Mouse (Mus musculus) limb, embryonic 10.5 days (tissue): Measurements from ENCODE around the gene Lrig1. TPM values are rescaled to one million over a fixed set of nuclear protein-coding genes. Genes with fewer than 3 reads are reported as not detected.

Experiments used
- DNase-seq: peaks from one replicate; pipeline ENCODE4 v3.0.0-alpha.2; 2017; ENCODE audit warnings: low spot score
- H3K27ac ChIP-seq: fragments of 300-500 bp; sonication (generic); 2 replicates; pipeline ENCODE4 v1.5.1; 2016; ENCODE audit warnings: mild to moderate bottlenecking
- H3K27me3 ChIP-seq: fragments of 300-500 bp; sonication (generic); 2 replicates; pipeline ENCODE4 v1.6.1; 2016; ENCODE audit warnings: low read depth, mild to moderate bottlenecking; ENCODE audit not compliant: poor library complexity, severe bottlenecking
- H3K36me3 ChIP-seq: fragments of 300-500 bp; sonication (generic); 2 replicates; pipeline ENCODE4 v1.6.1; 2016; ENCODE audit warnings: mild to moderate bottlenecking, moderate library complexity
- H3K4me1 ChIP-seq: fragments of 300-500 bp; sonication (generic); 2 replicates; pipeline ENCODE4 v1.6.1; 2016
- H3K4me3 ChIP-seq: fragments of 300-500 bp; sonication (generic); 2 replicates; pipeline ENCODE4 v1.5.1; 2016; ENCODE audit warnings: mild to moderate bottlenecking, moderate library complexity
- H3K9me3 ChIP-seq: fragments of 300-500 bp; sonication (generic); replicated peaks from 2 replicates; pipeline ENCODE4 v1.6.1; 2016; ENCODE audit warnings: mild to moderate bottlenecking
- WGBS: fragments of 180-500 bp; shearing (Covaris S2); methylation state at CpG from one replicate; pipeline ENCODE4 v1.1.7; 2016; 5-methylcytosine and 5-hydroxymethylcytosine counted together
- polyA plus RNA-seq: library from polyadenylated mRNA; unstranded; fragments of >200 nt; fragmentation: Nextera tagmentation; extraction: Ambion mirVana; gene quantifications from 2 replicates; pipeline ENCODE4 v1.2.1, GENCODE M21; 2016

The Lrig1 gene
- polyA plus RNA-seq, 1 experiment from 2014 or later, result 15.7 TPM

DNA sequence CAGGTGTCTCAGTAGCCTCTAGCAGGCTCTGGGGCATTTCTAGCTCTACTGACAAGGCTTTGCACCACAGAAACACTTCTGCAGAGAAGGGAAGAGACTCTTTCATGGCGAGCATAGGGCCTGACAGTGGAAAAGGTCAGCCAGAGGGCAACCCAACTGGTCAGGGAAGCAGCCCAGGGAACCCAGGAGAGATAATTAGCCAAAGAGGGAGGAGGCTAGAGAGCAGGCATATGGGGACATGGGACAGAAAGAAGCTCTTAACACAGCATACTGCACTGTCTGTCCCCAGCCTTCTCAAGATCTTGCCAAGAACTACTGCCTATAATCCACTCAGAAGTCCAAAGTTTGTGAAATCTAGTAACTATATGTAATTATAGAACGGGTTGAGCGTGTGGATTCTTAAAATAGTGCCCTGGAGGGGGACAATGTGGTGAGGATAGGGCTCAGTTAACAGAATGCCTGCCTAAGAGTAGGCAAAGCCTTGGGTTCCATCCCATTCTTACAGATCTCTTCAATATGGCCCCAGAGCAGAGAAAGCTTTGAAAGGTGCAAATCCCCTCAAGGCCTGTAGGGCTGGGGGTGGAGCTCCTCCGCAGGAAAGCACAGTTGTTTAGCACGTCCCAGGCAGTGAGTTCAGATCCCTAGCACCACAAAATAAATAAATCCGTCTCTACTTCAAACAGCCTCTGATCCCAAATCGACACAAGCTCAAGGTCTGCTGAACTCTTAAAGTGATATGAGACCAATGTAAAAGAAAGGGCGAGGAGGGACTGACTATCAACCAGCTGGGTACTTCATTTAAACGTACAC lies 4.6 kb downstream of the Lrig1 start:
- no peak overlapping the region for H3K27ac ChIP-seq
- H3K27me3 ChIP-seq, result peaks cover 16% of the 10 kb centered on the region; the same call in 1 of the 2 replicates
- H3K4me1 ChIP-seq, result peaks cover 87% of the 10 kb centered on the region
- no peak for DNase-seq
- H3K4me3 ChIP-seq, result no peak overlapping the region
- no peaks in the 10 kb centered on the region for H3K9me3 ChIP-seq
- 51% methylated on average over 9 of the region's 9 CpGs for WGBS
- H3K36me3 ChIP-seq, result no peaks in the 10 kb centered on the region

DNA sequence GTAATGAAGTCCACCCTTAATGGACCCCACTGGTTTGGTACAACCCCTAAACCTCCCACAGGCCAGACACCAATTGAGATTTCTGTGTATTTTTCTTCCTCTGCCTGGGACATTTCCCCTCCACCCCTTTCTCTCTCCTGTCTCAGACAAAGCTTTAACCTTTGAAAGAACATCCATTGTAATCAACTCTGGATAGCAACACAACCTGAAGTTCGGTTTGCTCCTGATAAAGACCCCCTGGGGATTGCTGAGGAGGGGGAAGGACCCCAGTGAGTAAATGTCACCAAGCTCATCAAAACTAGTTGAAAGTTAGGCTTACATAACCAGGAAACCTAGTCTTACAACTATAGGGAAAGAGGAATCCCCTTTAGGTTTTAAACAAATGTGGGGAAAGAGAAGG lies 5.5 kb downstream of the Lrig1 start:
- H3K27ac ChIP-seq, result no peak overlapping the region
- peaks cover 16% of the 10 kb centered on the region; the same call in 1 of the 2 replicates for H3K27me3 ChIP-seq
- DNase-seq, result no peak
- H3K9me3 ChIP-seq, result no peaks in the 10 kb centered on the region
- WGBS, result 30% methylated on average over 1 of the region's 1 CpGs
- H3K36me3 ChIP-seq, result no peaks in the 10 kb centered on the region
- H3K4me1 ChIP-seq, result peaks cover 89% of the 10 kb centered on the region
- no peak overlapping the region for H3K4me3 ChIP-seq

DNA sequence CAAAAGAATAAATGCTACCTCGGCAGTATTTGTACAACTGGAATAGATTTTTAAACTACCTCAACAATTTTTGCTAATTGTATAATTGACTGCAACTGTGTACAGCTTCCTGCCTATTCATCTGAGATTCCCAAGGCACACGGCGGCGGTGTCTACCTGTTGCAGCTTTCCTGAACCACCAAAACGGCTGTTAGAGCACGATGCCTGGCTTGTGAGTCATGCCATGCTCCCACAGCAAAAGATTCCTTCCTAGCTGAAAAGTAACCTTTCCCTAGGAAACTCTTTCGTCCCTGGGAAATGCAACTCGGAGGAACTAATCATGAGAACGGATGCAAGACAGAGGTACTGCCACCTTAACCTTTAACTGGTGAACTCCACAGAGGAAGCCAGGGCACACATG lies 6.9 kb downstream of the Lrig1 start:
- no peak for DNase-seq

DNA sequence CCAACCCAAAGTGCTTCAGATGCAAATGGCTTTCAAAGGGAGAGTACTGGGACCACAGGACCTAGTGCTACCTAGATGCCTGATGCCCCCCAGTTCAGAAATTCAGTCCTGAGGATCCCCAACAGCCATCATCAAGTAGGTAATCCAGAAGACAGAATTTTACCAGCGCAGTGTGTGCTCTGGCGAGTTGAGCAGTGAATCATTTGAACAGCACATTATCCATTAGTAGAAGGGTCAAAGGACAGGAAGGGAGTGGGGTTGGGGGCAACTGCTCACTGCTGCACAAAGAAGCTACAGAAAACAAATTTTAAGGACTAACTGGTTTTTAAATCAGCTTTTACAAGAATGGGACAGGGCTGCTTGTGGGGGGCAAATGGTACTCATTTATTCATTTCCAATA lies 8.0 kb downstream of the Lrig1 start:
- WGBS, result 19% methylated on average over 2 of the region's 2 CpGs
- no peak for DNase-seq
- Histone ChIP-seq H3K4me3 (no peak overlapping the region), H3K27me3 (0 out of 2 replicates have a peak, but pooled peaks cover 7% of the 10 kb centered on the region), H3K27ac (no peak overlapping the region), H3K4me1 (peaks cover 83% of the 10 kb centered on the region), H3K9me3 (no peaks in the 10 kb centered on the region), H3K36me3 (no peaks in the 10 kb centered on the region)

More for the DNA sequence above, 6.9 kb downstream of the Lrig1 start:
- Histone ChIP-seq H3K9me3 (no peaks in the 10 kb centered on the region), H3K4me1 (peaks cover 88% of the 10 kb centered on the region), H3K27ac (no peak overlapping the region), H3K27me3 (peaks cover 11% of the 10 kb centered on the region; the same call in 1 of the 2 replicates), H3K4me3 (no peak overlapping the region), H3K36me3 (no peaks in the 10 kb centered on the region)
- WGBS, result 83% methylated on average over 9 of the region's 9 CpGs

DNA sequence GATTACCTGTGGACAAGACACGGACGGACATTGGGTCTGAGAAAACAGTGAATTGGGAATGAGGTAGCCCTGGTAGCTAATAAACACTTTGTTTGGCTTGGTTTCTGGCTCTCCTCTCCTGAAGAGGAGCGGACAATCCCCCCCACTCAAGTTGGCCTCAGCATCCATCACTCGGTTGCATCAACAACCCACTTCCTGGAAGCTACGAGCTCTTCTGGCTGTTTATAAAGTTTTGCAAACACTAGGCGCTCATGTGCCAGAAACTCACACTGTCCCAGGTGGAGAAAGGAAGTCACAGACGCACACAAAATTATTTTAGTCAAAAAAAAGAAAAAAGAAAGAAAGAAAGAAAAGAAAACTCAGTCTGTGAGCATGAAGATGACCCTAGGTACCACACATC lies 9.7 kb downstream of the Lrig1 start:
- 72% methylated on average over 7 of the region's 7 CpGs for WGBS
- Histone ChIP-seq H3K27me3 (0 out of 2 replicates have a peak, but pooled peaks cover 7% of the 10 kb centered on the region), H3K27ac (no peak overlapping the region), H3K9me3 (no peaks in the 10 kb centered on the region), H3K36me3 (no peaks in the 10 kb centered on the region), H3K4me3 (no peak overlapping the region), H3K4me1 (peaks cover 79% of the 10 kb centered on the region)
- no peak for DNase-seq

DNA sequence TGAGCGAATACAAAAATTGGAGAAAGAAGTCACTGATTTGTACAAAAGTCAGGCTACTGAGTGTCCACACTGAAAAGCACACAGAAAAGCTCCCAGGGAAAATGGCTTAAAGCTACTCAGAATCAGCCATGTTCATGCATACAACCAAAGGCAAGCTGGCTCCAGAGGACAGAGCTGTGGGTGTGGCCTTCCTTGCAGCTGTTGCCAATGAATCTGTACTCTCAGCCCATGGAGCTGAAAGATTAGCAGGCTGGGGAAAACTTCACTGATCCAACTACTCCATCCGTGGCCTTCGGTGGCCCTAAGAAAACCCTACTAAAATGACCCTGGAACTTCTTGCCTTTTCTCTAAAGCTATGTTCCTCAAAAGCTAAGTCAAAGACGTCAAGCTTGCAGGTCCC lies 11.2 kb downstream of the Lrig1 start:
- Histone ChIP-seq H3K36me3 (no peaks in the 10 kb centered on the region), H3K9me3 (no peaks in the 10 kb centered on the region), H3K27me3 (peaks cover 13% of the 10 kb centered on the region), H3K27ac (no peak overlapping the region), H3K4me3 (no peak overlapping the region), H3K4me1 (peaks cover 84% of the 10 kb centered on the region)
- WGBS, result 63% methylated on average over 4 of the region's 4 CpGs
- DNase-seq, result no peak

DNA sequence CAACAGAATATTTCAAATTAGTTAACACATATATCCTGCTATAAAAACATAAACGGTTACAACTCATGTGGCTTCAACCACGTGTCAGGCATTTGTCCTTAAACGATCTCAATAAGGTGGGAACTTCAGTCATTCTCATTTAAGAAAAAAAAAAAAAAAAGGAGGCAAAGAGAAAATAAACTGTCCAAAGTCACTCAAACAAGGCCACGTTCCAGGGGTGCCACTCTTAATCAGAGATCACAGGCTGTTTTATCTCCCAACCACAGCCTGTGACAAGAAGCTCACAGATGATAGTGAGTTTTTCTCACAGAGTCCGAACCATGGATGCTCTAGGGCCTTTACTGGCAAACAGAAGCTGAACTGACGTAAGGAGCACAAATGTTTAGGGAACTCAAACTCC lies 13.9 kb downstream of the Lrig1 start:
- Histone ChIP-seq H3K4me3 (no peak overlapping the region), H3K27me3 (peaks cover 20% of the 10 kb centered on the region)
- 65% methylated on average over 6 of the region's 6 CpGs for WGBS

DNA sequence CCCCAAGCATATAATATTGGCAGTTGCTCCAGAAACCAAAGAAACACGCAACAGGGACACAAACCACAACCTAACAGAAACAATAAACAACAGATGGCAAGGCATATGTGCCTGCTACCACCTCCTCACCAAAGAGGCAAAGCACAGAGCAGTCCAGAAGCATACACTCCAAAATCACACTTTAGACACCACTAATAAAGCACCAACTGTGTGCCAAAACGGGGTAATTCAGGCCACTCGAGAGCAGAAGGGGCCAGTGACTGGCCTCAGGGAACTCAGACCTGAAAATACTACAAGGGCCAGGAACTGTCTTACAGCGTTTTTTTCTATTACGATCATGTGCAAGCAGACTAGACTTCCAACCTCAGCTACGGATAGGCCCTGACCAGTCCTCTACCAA lies 14.3 kb downstream of the Lrig1 start:
- Histone ChIP-seq H3K4me1 (peaks cover 79% of the 10 kb centered on the region), H3K27ac (no peak overlapping the region), H3K27me3 (peaks cover 20% of the 10 kb centered on the region), H3K9me3 (no peaks in the 10 kb centered on the region), H3K4me3 (no peak overlapping the region), H3K36me3 (no peaks in the 10 kb centered on the region)
- no peak for DNase-seq
- 75% methylated on average over 6 of the region's 6 CpGs for WGBS

More for the DNA sequence above, 13.9 kb downstream of the Lrig1 start:
- Histone ChIP-seq H3K36me3 (no peaks in the 10 kb centered on the region), H3K4me1 (peaks cover 79% of the 10 kb centered on the region), H3K9me3 (no peaks in the 10 kb centered on the region), H3K27ac (no peak overlapping the region)
- no peak for DNase-seq

DNA sequence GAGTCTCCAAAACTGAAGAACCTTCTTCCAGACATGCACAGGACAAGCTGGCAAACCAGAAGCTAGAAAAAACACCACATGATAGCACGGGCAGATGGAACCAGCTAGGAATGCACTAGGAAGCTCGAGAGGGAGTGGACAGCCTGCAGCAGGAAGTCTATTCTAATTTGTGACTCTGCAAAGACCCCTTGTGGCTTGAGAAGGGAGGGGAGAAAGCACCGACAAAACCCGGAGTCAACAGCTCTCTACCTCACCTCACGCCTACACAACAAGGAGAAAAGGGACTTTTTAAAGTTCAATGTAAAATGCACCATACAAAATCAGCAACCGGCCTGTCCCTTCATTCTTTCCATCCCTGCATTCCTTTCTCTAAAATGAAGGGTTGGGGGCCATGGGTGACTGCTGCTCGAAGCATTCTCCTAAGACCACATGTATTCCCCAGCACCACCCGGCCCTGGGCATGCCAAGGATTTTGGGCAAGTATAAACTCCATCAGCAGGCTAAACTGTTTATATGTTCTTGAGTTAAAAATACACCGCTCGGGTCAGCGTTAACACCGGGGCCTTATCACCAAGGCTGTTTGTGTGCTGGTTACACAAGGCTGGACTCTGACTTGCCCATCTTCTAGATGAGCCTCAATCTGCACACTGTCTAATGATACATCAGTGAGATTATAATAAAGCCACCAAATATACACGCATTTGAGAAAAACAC lies 15.0 kb downstream of the Lrig1 start:
- no peaks in the 10 kb centered on the region for H3K9me3 ChIP-seq
- no peaks in the 10 kb centered on the region for H3K36me3 ChIP-seq
- WGBS, result 58% methylated on average over 13 of the region's 13 CpGs
- H3K27me3 ChIP-seq, result peaks cover 22% of the 10 kb centered on the region
- peaks cover 79% of the 10 kb centered on the region for H3K4me1 ChIP-seq
- H3K4me3 ChIP-seq, result no peak overlapping the region
- H3K27ac ChIP-seq, result 0 out of 2 replicates have a peak overlapping the region, but pooled peaks have one; percentile 2
- no peak for DNase-seq

DNA sequence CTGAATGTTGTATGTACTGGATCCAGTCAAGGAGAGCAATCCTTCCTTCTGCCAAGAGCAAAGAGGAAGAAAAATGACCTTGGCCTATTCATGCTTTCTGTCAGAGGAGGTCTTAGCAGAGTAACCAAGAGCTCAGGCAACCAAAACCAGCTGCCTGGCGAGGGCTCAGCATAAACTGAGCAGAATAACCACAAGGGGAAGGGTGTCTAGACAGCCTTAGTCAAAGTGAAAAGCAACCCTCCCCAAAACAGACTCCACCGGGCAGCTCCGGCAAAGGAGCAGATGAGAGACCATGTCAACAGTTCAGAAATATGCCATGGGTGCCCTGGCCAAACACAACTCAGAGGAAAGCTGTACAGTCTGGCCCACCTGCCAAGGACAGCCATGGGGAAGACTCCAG lies 16.3 kb downstream of the Lrig1 start:
- no peak for DNase-seq
- Histone ChIP-seq H3K36me3 (no peaks in the 10 kb centered on the region), H3K9me3 (no peaks in the 10 kb centered on the region), H3K4me1 (peaks cover 81% of the 10 kb centered on the region), H3K27me3 (peaks cover 27% of the 10 kb centered on the region), H3K27ac (0 out of 2 replicates have a peak overlapping the region, but pooled peaks have one; percentile 4), H3K4me3 (no peak overlapping the region)
- WGBS, result 83% methylated on average over 3 of the region's 3 CpGs

DNA sequence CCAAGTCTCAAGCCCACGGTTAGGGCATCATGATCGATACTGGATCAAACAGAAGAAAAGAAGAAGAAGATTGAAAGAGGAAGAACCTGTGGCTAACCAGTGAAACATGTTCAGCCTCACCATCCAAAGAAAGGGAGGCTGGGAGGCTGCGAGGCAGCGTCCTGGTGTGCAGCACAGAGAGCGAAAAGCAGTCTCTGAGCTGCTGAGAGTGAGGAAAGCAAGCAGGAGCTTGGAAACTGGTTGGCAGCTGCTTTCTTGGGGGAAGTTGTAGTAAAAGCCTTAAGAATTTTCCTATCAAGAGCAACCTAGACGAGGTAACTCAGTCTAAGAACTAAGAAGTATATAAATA lies 17.7 kb downstream of the Lrig1 start:
- Histone ChIP-seq H3K4me3 (no peak overlapping the region), H3K27me3 (peaks cover 27% of the 10 kb centered on the region), H3K27ac (peak overlapping the region; percentile 53; the same call in 1 of the 2 replicates), H3K9me3 (no peaks in the 10 kb centered on the region), H3K36me3 (no peaks in the 10 kb centered on the region), H3K4me1 (peaks cover 89% of the 10 kb centered on the region)
- 66% methylated on average over 6 of the region's 6 CpGs for WGBS
- DNase-seq, result no peak

DNA sequence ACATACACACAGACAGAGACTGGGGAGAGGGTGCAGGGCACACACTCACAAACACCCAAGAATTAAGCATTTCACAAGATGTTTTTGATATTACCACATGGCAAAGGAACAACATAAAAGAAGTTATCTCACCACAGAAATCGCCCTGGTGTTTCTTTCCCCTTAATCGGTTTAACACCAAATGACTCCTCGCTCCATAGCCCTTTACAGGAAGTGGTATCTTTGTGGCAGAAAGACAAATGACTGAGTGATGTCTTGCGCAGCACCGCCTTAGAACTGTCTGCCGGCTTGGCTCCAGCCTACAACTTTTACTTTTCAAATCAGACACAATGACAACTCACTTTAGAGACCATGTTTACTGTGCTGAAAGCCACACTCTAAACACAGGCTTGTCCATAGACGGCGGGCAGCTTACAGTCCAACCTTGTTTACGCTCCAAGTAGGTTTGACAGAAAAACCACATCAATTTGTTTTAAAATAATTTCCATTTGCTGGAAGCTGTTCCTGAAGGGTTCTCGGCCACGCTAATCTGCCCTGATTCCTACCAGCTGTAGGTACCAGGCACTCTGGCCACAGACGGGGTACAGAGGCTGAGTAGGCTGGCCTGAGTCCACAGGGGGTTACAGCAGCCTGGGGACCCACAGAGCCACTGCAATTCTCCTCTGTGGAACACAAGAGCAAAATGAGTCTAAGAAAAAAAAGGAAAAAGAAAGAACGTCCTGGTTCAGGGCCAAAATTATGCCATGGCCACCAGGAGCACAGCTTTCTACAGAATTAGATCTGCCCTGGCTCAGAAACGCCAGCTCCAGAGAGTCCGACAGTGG lies 18.3 kb downstream of the Lrig1 start:
- Histone ChIP-seq H3K27me3 (peaks cover 32% of the 10 kb centered on the region), H3K4me1 (peaks cover 89% of the 10 kb centered on the region), H3K36me3 (no peaks in the 10 kb centered on the region), H3K27ac (peak overlapping the region; percentile 53), H3K9me3 (no peaks in the 10 kb centered on the region), H3K4me3 (0 out of 2 replicates have a peak overlapping the region, but pooled peaks have one; percentile 5)
- WGBS, result 37% methylated on average over 15 of the region's 15 CpGs
- no peak for DNase-seq
